Mouse (Mus musculus): ENCODE results near the gene Obp2a. TPM values are rescaled to one million over a fixed set of nuclear protein-coding genes. Genes with fewer than 3 reads are reported as not detected.

Gene Obp2a
- polyA plus RNA-seq (2014; fragmentation: Illumina TruSeq; extraction: RNeasy Lipid Tissue Mini Kit (QIAGEN cat#74804); ENCODE audit: low read depth, low replicate concordance): not detected

DNA sequence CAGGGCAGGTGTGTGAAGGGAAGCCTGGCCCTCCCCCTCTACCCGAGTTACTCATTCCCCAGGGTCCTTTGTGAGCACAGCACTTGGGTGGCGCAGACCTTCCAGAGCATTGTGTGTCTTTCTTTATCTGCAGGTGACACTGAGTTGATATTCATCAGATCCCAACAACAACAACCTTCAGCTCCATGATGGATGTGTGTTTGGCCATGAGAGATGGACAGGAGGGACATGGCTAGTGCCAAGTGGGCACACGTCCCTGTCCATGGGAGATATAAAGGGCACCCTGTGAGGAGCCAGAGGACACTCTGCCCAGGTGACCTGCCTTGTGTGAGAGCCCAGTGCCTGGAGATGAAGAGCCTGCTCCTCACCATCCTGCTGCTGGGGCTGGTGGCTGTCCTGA is at the start of gene Obp2a:
TSS of gene Obp2a (plus strand) at position 301 of the 400 bp plus-strand sequence.

DNA sequence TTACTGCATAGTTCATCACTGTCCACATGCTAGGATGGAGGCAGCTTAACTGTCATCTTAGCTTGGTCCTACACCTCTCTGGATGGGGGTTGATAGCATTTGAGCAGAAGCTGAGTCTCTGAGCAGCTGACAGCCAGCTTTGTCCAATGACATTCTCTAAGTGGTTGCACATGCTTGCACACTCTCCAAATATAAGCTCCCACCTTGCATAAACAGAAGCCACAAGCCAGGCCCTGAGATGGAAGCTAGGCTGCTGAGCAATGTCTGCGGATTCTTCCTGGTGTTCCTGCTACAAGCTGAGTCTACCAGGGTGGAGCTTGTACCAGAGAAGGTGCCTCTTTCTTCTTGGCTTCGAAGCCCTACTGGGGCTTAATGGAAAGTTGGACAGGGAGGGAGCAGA is 46.9 kb upstream of the Obp2a start, which contains the start of gene Lcn8:
TSS of gene Lcn8 (plus strand) at position 219 of the 400 bp plus-strand sequence.

DNA sequence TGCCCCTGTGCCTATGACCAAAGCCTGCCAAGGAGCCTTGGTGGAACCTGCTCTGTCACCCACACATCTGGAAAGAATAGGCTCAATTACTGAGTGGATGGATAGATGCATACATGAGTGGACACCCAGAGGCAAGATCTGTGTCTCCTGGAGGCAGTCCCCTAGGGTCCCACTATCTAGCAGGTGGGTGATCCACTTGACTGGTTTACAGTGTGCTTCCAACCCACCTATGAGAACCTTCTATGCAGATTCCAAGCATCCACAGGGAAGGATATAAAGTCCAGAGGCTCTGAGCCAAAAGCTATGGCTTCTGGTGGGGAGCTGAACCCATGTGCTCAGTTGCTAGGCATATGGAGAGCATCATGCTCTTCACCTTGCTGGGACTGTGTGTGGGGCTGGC is 42.2 kb upstream of the Obp2a start, which contains the start of gene Lcn5:
TSS of gene Lcn5 (plus strand) at position 301 of the 400 bp plus-strand sequence.

DNA sequence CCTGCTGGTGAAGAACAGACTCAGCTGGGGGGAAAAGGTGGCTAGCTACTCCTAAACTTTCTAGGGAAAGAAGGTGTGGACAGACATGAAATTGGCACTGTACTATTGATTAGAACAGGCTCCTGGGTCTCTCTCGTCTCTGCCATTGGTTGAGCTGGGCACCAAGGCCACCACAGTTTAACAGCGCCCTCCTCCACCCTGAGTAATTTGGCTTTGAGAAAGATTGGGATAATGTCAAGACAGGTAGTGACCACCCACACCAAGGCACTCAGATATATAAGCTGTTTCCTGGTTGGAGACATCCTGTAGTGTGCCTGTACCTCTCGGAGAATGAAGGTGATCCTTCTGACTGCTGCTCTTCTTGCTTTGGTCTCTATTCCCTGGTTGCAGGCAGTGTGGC is 23.4 kb upstream of the Obp2a start, which contains the start of gene Lcn6:
TSS of gene Lcn6 (plus strand) at position 301 of the 400 bp plus-strand sequence.

GRCm38 (mm10) chr2:25682426-25682825 is 17.4 kb upstream of the Obp2a start, which contains the start of gene Lcn10:
Gene Lcn10 (plus strand): TSS chr2:25682726.

DNA sequence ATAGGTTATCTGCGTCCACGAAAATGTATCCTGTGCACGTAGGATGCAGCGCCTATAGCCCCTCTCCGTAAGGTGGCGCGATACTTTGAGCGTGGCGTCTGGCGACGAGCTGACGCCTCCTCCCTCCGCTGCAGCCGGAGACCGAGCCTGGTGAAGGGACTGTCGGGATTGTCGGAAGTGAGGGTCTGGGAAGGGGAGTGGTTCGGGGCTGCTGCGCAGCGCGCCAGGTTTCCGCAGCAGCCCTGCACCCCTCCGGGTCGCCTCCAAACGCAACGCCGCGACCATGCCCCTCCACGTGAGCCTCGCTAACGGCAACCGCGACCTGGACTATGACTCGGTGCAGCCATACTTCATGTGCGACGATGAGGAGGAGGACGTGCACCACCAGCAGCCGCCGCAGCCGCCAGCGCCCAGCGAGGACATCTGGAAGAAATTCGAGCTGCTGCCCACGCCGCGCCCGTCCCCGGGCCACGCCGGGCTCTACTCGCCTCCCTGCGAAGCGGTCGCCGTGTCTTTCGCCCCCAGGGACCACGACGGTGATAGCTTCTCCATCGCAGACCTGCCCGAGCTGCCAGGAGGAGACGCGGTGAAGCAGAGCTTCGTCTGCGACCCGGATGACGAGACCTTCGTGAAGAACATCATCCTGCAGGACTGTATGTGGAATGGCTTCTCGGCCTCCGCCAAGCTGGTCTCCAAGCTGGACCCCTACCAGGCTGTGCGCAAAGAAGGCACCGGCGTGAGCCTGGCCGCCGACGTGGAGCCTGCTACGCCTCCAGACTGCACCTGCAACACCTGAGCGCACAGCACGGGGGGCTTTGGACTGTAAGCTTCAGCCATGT is 7.0 kb downstream of the Obp2a start, which contains the start of gene Bmyc:
TSS of gene Bmyc (plus strand) at position 97 of the 839 bp plus-strand sequence.

GRCm38 (mm10) chr2:25736709-25737108 is 36.9 kb downstream of the Obp2a start, which contains the start of gene Obp2b:
Gene Obp2b (plus strand): TSS chr2:25737009.

Other genes starting within 250 kb of the Obp2a start
- gene Clic3, start 243.2 kb upstream of the Obp2a start, polyA plus RNA-seq (2014; fragmentation: Illumina TruSeq; extraction: RNeasy Lipid Tissue Mini Kit (QIAGEN cat#74804); ENCODE audit: low read depth, low replicate concordance): 1.3 TPM
- 27.9 TPM for gene Paxx, start 238.9 kb upstream of the Obp2a start, polyA plus RNA-seq (2014; fragmentation: Illumina TruSeq; extraction: RNeasy Lipid Tissue Mini Kit (QIAGEN cat#74804); ENCODE audit: low read depth, low replicate concordance)
- gene Ptgds, start 230.0 kb upstream of the Obp2a start, polyA plus RNA-seq (2014; fragmentation: Illumina TruSeq; extraction: RNeasy Lipid Tissue Mini Kit (QIAGEN cat#74804); ENCODE audit: low read depth, low replicate concordance): 1,706 TPM
- not detected for gene Lcn12, start 206.1 kb upstream of the Obp2a start, polyA plus RNA-seq (2014; fragmentation: Illumina TruSeq; extraction: RNeasy Lipid Tissue Mini Kit (QIAGEN cat#74804); ENCODE audit: low read depth, low replicate concordance)
- 77.7 TPM for gene Fbxw5, start 199.3 kb upstream of the Obp2a start, polyA plus RNA-seq (2014; fragmentation: Illumina TruSeq; extraction: RNeasy Lipid Tissue Mini Kit (QIAGEN cat#74804); ENCODE audit: low read depth, low replicate concordance)
- 4.2 TPM for gene C8g, start 198.3 kb upstream of the Obp2a start, polyA plus RNA-seq (2014; fragmentation: Illumina TruSeq; extraction: RNeasy Lipid Tissue Mini Kit (QIAGEN cat#74804); ENCODE audit: low read depth, low replicate concordance)
- 13.2 TPM for gene Traf2, start 153.1 kb upstream of the Obp2a start, polyA plus RNA-seq (2014; fragmentation: Illumina TruSeq; extraction: RNeasy Lipid Tissue Mini Kit (QIAGEN cat#74804); ENCODE audit: low read depth, low replicate concordance)
- gene Edf1, start 142.2 kb upstream of the Obp2a start, polyA plus RNA-seq (2014; fragmentation: Illumina TruSeq; extraction: RNeasy Lipid Tissue Mini Kit (QIAGEN cat#74804); ENCODE audit: low read depth, low replicate concordance): 280 TPM
- gene Mamdc4, start 125.2 kb upstream of the Obp2a start, polyA plus RNA-seq (2014; fragmentation: Illumina TruSeq; extraction: RNeasy Lipid Tissue Mini Kit (QIAGEN cat#74804); ENCODE audit: low read depth, low replicate concordance): 1.7 TPM
- gene Phpt1, start 124.8 kb upstream of the Obp2a start, polyA plus RNA-seq (2014; fragmentation: Illumina TruSeq; extraction: RNeasy Lipid Tissue Mini Kit (QIAGEN cat#74804); ENCODE audit: low read depth, low replicate concordance): 91.0 TPM
- gene Ajm1, start 118.3 kb upstream of the Obp2a start, polyA plus RNA-seq (2014; fragmentation: Illumina TruSeq; extraction: RNeasy Lipid Tissue Mini Kit (QIAGEN cat#74804); ENCODE audit: low read depth, low replicate concordance): 0.08 TPM
- 77.4 TPM for gene Rabl6, start 91.5 kb upstream of the Obp2a start, polyA plus RNA-seq (2014; fragmentation: Illumina TruSeq; extraction: RNeasy Lipid Tissue Mini Kit (QIAGEN cat#74804); ENCODE audit: low read depth, low replicate concordance)
- not detected for gene Ccdc183, start 82.4 kb upstream of the Obp2a start, polyA plus RNA-seq (2014; fragmentation: Illumina TruSeq; extraction: RNeasy Lipid Tissue Mini Kit (QIAGEN cat#74804); ENCODE audit: low read depth, low replicate concordance)
- 55.1 TPM for gene Tmem141, start 78.0 kb upstream of the Obp2a start, polyA plus RNA-seq (2014; fragmentation: Illumina TruSeq; extraction: RNeasy Lipid Tissue Mini Kit (QIAGEN cat#74804); ENCODE audit: low read depth, low replicate concordance)
- 4.1 TPM for gene Fcna, start 72.0 kb upstream of the Obp2a start, polyA plus RNA-seq (2014; fragmentation: Illumina TruSeq; extraction: RNeasy Lipid Tissue Mini Kit (QIAGEN cat#74804); ENCODE audit: low read depth, low replicate concordance)
- gene Lcn8, start 46.9 kb upstream of the Obp2a start, polyA plus RNA-seq (2014; fragmentation: Illumina TruSeq; extraction: RNeasy Lipid Tissue Mini Kit (QIAGEN cat#74804); ENCODE audit: low read depth, low replicate concordance): not detected
- not detected for gene Lcn5, start 42.1 kb upstream of the Obp2a start, polyA plus RNA-seq (2014; fragmentation: Illumina TruSeq; extraction: RNeasy Lipid Tissue Mini Kit (QIAGEN cat#74804); ENCODE audit: low read depth, low replicate concordance)
- gene Lcn6, start 23.3 kb upstream of the Obp2a start, polyA plus RNA-seq (2014; fragmentation: Illumina TruSeq; extraction: RNeasy Lipid Tissue Mini Kit (QIAGEN cat#74804); ENCODE audit: low read depth, low replicate concordance): not detected
- not detected for gene Lcn10, start 17.3 kb upstream of the Obp2a start, polyA plus RNA-seq (2014; fragmentation: Illumina TruSeq; extraction: RNeasy Lipid Tissue Mini Kit (QIAGEN cat#74804); ENCODE audit: low read depth, low replicate concordance)
- 16.2 TPM for gene Bmyc, start 6.7 kb downstream of the Obp2a start, polyA plus RNA-seq (2014; fragmentation: Illumina TruSeq; extraction: RNeasy Lipid Tissue Mini Kit (QIAGEN cat#74804); ENCODE audit: low read depth, low replicate concordance)
- gene Obp2b, start 37.0 kb downstream of the Obp2a start, polyA plus RNA-seq (2014; fragmentation: Illumina TruSeq; extraction: RNeasy Lipid Tissue Mini Kit (QIAGEN cat#74804); ENCODE audit: low read depth, low replicate concordance): not detected
- gene Lcn3, start 65.5 kb downstream of the Obp2a start, polyA plus RNA-seq (2014; fragmentation: Illumina TruSeq; extraction: RNeasy Lipid Tissue Mini Kit (QIAGEN cat#74804); ENCODE audit: low read depth, low replicate concordance): not detected
- not detected for gene Lcn11, start 77.0 kb downstream of the Obp2a start, polyA plus RNA-seq (2014; fragmentation: Illumina TruSeq; extraction: RNeasy Lipid Tissue Mini Kit (QIAGEN cat#74804); ENCODE audit: low read depth, low replicate concordance)
- gene Gm13539, start 82.2 kb downstream of the Obp2a start, polyA plus RNA-seq (2014; fragmentation: Illumina TruSeq; extraction: RNeasy Lipid Tissue Mini Kit (QIAGEN cat#74804); ENCODE audit: low read depth, low replicate concordance): not detected
- not detected for gene Glt6d1, start 115.8 kb downstream of the Obp2a start, polyA plus RNA-seq (2014; fragmentation: Illumina TruSeq; extraction: RNeasy Lipid Tissue Mini Kit (QIAGEN cat#74804); ENCODE audit: low read depth, low replicate concordance)
- gene Lcn9, start 123.1 kb downstream of the Obp2a start, polyA plus RNA-seq (2014; fragmentation: Illumina TruSeq; extraction: RNeasy Lipid Tissue Mini Kit (QIAGEN cat#74804); ENCODE audit: low read depth, low replicate concordance): not detected
- not detected for gene Sohlh1, start 147.2 kb downstream of the Obp2a start, polyA plus RNA-seq (2014; fragmentation: Illumina TruSeq; extraction: RNeasy Lipid Tissue Mini Kit (QIAGEN cat#74804); ENCODE audit: low read depth, low replicate concordance)
- gene Kcnt1, start 163.7 kb downstream of the Obp2a start, polyA plus RNA-seq (2014; fragmentation: Illumina TruSeq; extraction: RNeasy Lipid Tissue Mini Kit (QIAGEN cat#74804); ENCODE audit: low read depth, low replicate concordance): 0.47 TPM